Mouse (Mus musculus) myocyte (in vitro differentiated cells): ENCODE results near the gene Asic2. TPM values are rescaled to one million over a fixed set of nuclear protein-coding genes. Genes with fewer than 3 reads are reported as not detected.

Experiments used
- H3K27me3 ChIP-seq: one replicate; pipeline ENCODE4 v1.6.1; 2011; ENCODE audit not compliant: control insufficient read depth, insufficient read depth, insufficient read length
- H3K36me3 ChIP-seq: one replicate; pipeline ENCODE4 v1.6.1; 2011; ENCODE audit not compliant: control insufficient read depth, insufficient read depth
- H3K4me2 ChIP-seq: one replicate; pipeline ENCODE4 v1.6.1; 2011; ENCODE audit warnings: low read depth, control low read depth
- H3K4me3 ChIP-seq: one replicate; pipeline ENCODE4 v1.5.1; 2011; ENCODE audit warnings: mild to moderate bottlenecking, control low read depth, moderate library complexity
- H3K79me2 ChIP-seq: one replicate; pipeline ENCODE4 v1.6.1; 2011; ENCODE audit not compliant: control insufficient read depth, insufficient read depth
- H3ac ChIP-seq: one replicate; pipeline ENCODE4 v1.6.1; 2011; ENCODE audit not compliant: control insufficient read depth, insufficient read length
- CEBPB ChIP-seq: IDR thresholded peaks from 2 replicates; pipeline ENCODE4 v1.6.1; 2011; ENCODE audit warnings: mild to moderate bottlenecking, moderate library complexity; ENCODE audit not compliant: poor library complexity, insufficient read depth, severe bottlenecking
- E2F4 ChIP-seq: IDR thresholded peaks from one replicate; pipeline ENCODE4 v1.6.1; 2011; ENCODE audit warnings: mild to moderate bottlenecking, control low read depth, moderate library complexity; ENCODE audit not compliant: insufficient read depth
- MAX ChIP-seq: IDR thresholded peaks from one replicate; pipeline ENCODE4 v1.6.1; 2011; ENCODE audit warnings: low read depth, mild to moderate bottlenecking, control low read depth
- MYOD1 ChIP-seq, 3 experiments: IDR thresholded peaks; one replicate each; pipeline ENCODE4 v1.6.1; 2011; ENCODE audit warnings: control low read depth in 2 of 3, low read depth in 2 of 3, mild to moderate bottlenecking in 2 of 3, moderate library complexity in 1 of 3; ENCODE audit not compliant: insufficient read length in 2 of 3, control insufficient read depth in 1 of 3
- MYOG ChIP-seq, 3 experiments: IDR thresholded peaks; one replicate each; pipeline ENCODE4 v1.6.1; 2011; ENCODE audit warnings: control low read depth in 2 of 3, low read depth in 2 of 3, mild to moderate bottlenecking in 2 of 3; ENCODE audit not compliant: insufficient read length in 2 of 3, control insufficient read depth in 1 of 3, insufficient read depth in 1 of 3
- POLR2A ChIP-seq: IDR thresholded peaks from one replicate; pipeline ENCODE4 v1.6.1; 2011; ENCODE audit warnings: low read depth, mild to moderate bottlenecking, control low read depth, moderate library complexity; ENCODE audit not compliant: insufficient read length
- POLR2AphosphoS2 ChIP-seq: IDR thresholded peaks from one replicate; pipeline ENCODE4 v1.6.1; 2011; ENCODE audit warnings: low read depth, control low read depth; ENCODE audit not compliant: insufficient read length
- REST ChIP-seq: IDR thresholded peaks from one replicate; pipeline ENCODE4 v1.6.1; 2011; ENCODE audit warnings: mild to moderate bottlenecking, control low read depth, moderate library complexity; ENCODE audit not compliant: insufficient read depth, insufficient read length
- SRF ChIP-seq: IDR thresholded peaks from one replicate; pipeline ENCODE4 v1.6.1; 2011; ENCODE audit warnings: low read depth; ENCODE audit not compliant: control insufficient read depth, insufficient read length
- TCF12 ChIP-seq: IDR thresholded peaks from one replicate; pipeline ENCODE4 v1.6.1; 2011; ENCODE audit warnings: mild to moderate bottlenecking, control low read depth; ENCODE audit not compliant: poor library complexity, insufficient read depth, severe bottlenecking
- TCF3 ChIP-seq: IDR thresholded peaks from one replicate; pipeline ENCODE4 v1.6.1; 2011; ENCODE audit warnings: low read depth, control low read depth; ENCODE audit not compliant: insufficient read length
- USF1 ChIP-seq: IDR thresholded peaks from one replicate; pipeline ENCODE4 v1.6.1; 2011; ENCODE audit warnings: low read depth, mild to moderate bottlenecking, control low read depth, moderate library complexity
- polyA plus RNA-seq: library from polyadenylated mRNA; unstranded; fragments of >200 nt; fragmentation: generic; extraction: Trizol; gene quantifications from one replicate; pipeline ENCODE4 v1.2.1, GENCODE M21; 2012; ENCODE audit warnings: missing spikeins

Asic2 gene
- polyA plus RNA-seq, 1 experiment = not detected

DNA sequence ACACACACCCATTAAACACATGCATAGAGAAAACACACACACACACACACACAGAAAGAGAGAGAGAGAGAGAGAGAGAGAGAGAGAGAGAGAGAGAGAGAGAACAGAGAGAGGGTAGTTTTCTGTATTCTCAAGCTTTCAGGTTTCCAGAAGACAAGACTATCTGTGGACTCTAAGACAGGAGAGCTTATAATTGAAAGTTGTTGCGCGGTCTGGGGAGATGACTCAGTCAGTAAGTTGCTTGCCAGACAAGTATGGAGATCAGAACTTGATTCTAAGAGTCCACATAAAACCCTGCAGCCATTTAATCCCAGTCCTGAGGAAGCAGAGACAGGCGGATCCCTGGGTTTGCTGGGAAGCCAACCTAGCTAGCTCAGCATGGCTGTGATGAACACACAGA is 30.4 kb upstream of the Asic2 start:
- Histone ChIP-seq H3K36me3 (no peaks in the 10 kb centered on the region), H3K4me3 (no peak overlapping the region)

DNA sequence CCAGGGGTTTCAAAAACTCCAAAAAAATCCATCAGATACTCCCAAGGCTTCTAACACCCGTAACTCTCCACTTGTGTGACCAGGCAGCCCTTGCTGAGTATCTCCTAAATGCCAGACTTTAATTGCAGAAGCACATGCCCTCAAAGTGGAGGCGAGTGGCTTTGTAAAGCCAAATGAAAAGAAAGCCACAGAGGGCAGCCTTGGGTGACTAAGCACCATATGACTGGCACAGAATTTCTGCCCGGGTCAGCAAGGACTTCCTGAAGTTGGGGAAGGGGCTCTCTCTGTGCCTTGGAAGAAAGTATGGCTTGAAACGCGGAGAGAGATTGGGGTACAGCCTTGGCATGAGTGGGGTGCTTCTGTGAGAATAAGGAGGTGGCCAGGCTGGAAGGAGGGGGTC is 28.8 kb upstream of the Asic2 start:
- no peaks in the 10 kb centered on the region for H3K27me3 ChIP-seq
- no peaks in the 10 kb centered on the region for H3K79me2 ChIP-seq
- TF ChIP-seq MAX = no peak
- no peak for TF ChIP-seq POLR2AphosphoS2
- no peak for TF ChIP-seq E2F4
- no peak for TF ChIP-seq USF1
- TF ChIP-seq MYOG (IDR thresholded peaks at IDR 0.05; ENCODE audit: control insufficient read depth in 1 of 3, insufficient read depth in 1 of 3, insufficient read length in 2 of 3, low read depth in 2 of 3) = no peak
- TF ChIP-seq SRF = no peak
- no peak for TF ChIP-seq MYOD1 (IDR thresholded peaks at IDR 0.05; ENCODE audit: control insufficient read depth in 1 of 3, insufficient read length in 2 of 3, low read depth in 2 of 3)
- no peak for TF ChIP-seq TCF12
- no peak for TF ChIP-seq POLR2A
- no peak for TF ChIP-seq CEBPB
- TF ChIP-seq REST = no peak

More for the DNA sequence above, 30.4 kb upstream of the Asic2 start:
- H3K79me2 ChIP-seq = no peaks in the 10 kb centered on the region
- H3ac ChIP-seq = no peak overlapping the region
- no peak for TF ChIP-seq MYOD1 (IDR thresholded peaks at IDR 0.05; ENCODE audit: control insufficient read depth in 1 of 3, insufficient read length in 2 of 3, low read depth in 2 of 3)
- H3K27me3 ChIP-seq = no peaks in the 10 kb centered on the region
- H3K4me2 ChIP-seq = no peak overlapping the region

DNA sequence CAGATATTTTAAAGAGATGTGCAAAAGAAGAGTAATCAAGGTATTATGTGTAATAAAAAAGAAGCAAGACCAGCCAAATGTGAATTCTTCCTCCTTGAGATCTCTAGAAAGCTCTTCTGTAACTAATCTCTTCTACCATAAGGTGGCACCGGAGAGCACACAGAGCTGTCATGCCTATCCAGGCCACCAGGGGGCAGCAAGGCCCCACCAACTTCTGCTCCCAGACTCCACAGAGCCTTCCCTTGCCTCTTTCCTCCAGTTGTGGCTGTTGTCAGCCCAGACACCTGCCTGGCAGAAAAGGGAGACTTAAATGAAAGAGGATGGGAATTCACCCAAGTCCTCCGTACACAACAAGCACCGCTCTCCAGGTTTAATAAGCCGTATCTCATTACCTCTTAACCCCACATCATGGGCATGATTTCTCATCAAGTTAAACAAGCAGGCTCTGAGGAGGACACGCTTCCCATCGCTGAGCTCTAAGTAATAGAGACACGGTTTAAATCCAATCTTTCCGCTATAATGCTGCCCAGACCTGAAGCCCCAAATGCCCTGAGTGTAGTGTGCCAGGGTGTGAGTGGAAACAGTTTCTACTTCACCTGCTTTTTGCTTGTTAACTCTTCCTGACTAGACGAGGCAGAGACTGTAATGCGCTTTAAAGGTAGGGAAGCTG is 28.1 kb upstream of the Asic2 start:
- no peak for TF ChIP-seq MYOG (IDR thresholded peaks at IDR 0.05; ENCODE audit: control insufficient read depth in 1 of 3, insufficient read depth in 1 of 3, insufficient read length in 2 of 3, low read depth in 2 of 3)

More for the DNA sequence above, 28.8 kb upstream of the Asic2 start:
- H3K4me2 ChIP-seq = no peak overlapping the region
- no peak overlapping the region for H3K4me3 ChIP-seq
- no peaks in the 10 kb centered on the region for H3K36me3 ChIP-seq
- H3ac ChIP-seq = no peak overlapping the region

DNA sequence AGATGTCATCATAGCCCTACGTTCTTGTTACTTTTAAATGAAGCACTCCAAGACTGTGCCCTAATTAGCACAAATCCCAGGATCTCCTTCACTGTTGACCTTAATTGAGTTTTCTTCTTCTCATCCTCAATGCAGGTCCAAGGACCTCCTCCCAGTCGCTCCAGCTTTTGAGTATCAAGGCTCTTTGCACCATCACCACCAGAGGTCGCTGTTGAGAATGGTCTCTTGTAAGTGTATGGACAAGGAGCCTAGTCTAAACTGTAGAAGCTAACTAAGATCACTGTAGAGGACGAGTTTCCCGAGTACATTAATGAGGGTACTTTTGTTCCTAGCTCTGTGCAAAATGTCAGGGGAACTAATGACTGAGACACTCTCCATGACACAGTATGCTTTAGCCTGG is 14.9 kb upstream of the Asic2 start:
- H3K36me3 ChIP-seq = no peaks in the 10 kb centered on the region
- no peak overlapping the region for H3K4me3 ChIP-seq
- H3ac ChIP-seq = no peak overlapping the region
- H3K79me2 ChIP-seq = no peaks in the 10 kb centered on the region
- H3K4me2 ChIP-seq = no peak overlapping the region
- no peak for TF ChIP-seq SRF
- TF ChIP-seq POLR2A = no peak
- no peak for TF ChIP-seq POLR2AphosphoS2
- no peak for TF ChIP-seq REST
- TF ChIP-seq E2F4 = no peak
- no peak for TF ChIP-seq MAX
- no peak for TF ChIP-seq MYOD1 (IDR thresholded peaks at IDR 0.05; ENCODE audit: control insufficient read depth in 1 of 3, insufficient read length in 2 of 3, low read depth in 2 of 3)
- TF ChIP-seq MYOG (IDR thresholded peaks at IDR 0.05; ENCODE audit: control insufficient read depth in 1 of 3, insufficient read depth in 1 of 3, insufficient read length in 2 of 3, low read depth in 2 of 3) = no peak
- no peak for TF ChIP-seq TCF12
- H3K27me3 ChIP-seq = peaks cover 5% of the 10 kb centered on the region

More for the DNA sequence above, 28.1 kb upstream of the Asic2 start:
- H3K27me3 ChIP-seq = no peaks in the 10 kb centered on the region
- H3K4me3 ChIP-seq = no peak overlapping the region
- no peaks in the 10 kb centered on the region for H3K36me3 ChIP-seq
- no peak overlapping the region for H3ac ChIP-seq
- no peaks in the 10 kb centered on the region for H3K79me2 ChIP-seq
- no peak overlapping the region for H3K4me2 ChIP-seq

DNA sequence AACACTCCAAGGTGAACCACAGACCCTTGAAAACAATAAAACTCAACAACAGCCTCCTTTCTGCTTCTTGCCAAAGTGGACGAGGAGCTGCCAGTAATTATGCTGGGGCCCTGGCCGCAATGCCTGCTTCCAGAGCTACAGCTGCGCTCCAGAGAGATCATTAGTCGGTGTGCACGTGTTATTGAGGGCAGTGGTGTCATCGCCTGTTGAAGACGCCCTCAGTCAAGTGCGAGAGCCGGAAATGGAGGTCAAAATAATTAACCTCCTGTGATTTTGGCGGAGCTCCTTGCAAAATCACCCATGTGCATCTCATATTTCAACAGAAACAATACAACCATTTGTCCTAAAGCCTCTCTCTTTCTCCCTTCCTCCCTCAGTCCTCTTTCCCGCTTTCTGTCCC is 13.9 kb upstream of the Asic2 start:
- Histone ChIP-seq H3K36me3 (no peaks in the 10 kb centered on the region), H3K27me3 (peaks cover 6% of the 10 kb centered on the region), H3K4me2 (no peak overlapping the region), H3ac (no peak overlapping the region), H3K4me3 (no peak overlapping the region), H3K79me2 (no peaks in the 10 kb centered on the region)
- TF ChIP-seq REST = no peak
- peak in 1 of 3 experiments; percentile 13 for TF ChIP-seq MYOG (IDR thresholded peaks at IDR 0.05; ENCODE audit: control insufficient read depth in 1 of 3, insufficient read depth in 1 of 3, insufficient read length in 2 of 3, low read depth in 2 of 3)
- TF ChIP-seq MAX = no peak
- no peak for TF ChIP-seq TCF3

DNA sequence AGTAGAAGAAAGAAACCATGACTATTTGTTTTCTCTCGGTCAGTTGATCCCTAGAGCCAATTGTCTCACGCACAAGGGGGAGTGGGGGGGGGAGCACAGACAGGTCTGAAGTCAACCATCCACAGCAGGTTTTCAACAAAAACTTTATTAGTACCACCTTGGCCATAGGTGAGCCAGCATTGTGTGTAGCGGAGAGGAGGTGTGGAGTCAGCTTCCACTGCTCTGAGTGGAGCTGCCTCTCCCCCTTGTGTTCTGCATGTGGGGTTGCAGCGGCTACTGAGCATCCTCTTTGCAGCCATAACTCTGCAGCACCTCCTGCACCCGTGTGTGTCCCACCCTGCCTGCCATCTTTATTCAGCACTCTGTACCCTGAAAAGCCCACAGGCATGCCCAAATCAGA is 6.3 kb upstream of the Asic2 start:
- H3ac ChIP-seq = no peak overlapping the region
- TF ChIP-seq MAX (no peak), MYOD1 (IDR thresholded peaks at IDR 0.05; ENCODE audit: control insufficient read depth in 1 of 3, insufficient read length in 2 of 3, low read depth in 2 of 3) (no peak), POLR2AphosphoS2 (no peak), CEBPB (no peak), E2F4 (no peak), SRF (no peak), USF1 (no peak), TCF3 (no peak), POLR2A (no peak), MYOG (IDR thresholded peaks at IDR 0.05; ENCODE audit: control insufficient read depth in 1 of 3, insufficient read depth in 1 of 3, insufficient read length in 2 of 3, low read depth in 2 of 3) (no peak), TCF12 (no peak), REST (no peak)
- peaks cover 31% of the 10 kb centered on the region for H3K27me3 ChIP-seq
- H3K4me2 ChIP-seq = no peak overlapping the region
- no peaks in the 10 kb centered on the region for H3K79me2 ChIP-seq
- H3K36me3 ChIP-seq = no peaks in the 10 kb centered on the region
- H3K4me3 ChIP-seq = no peak overlapping the region
